Mouse (Mus musculus) lung, embryonic 16.5 days (tissue): ENCODE results near the gene Vmn2r87. TPM values are rescaled to one million over a fixed set of nuclear protein-coding genes. Genes with fewer than 3 reads are reported as not detected.
"Not testable (repeated sequence)": the region's sequence is repeated elsewhere in the genome, so short reads cannot be mapped to it uniquely, and the experiment has no call there.

Experiments used
- ATAC-seq: fragments of 200-750 bp; cut with Nextera tagmentation; 2 replicates; pipeline ENCODE4 v1.8.0; 2017; ENCODE audit warnings: low read depth, mild to moderate bottlenecking, moderate library complexity
- H3K27ac ChIP-seq: fragments of 300-500 bp; sonication (generic); 2 replicates; pipeline ENCODE4 v1.5.1; 2014; ENCODE audit warnings: mild to moderate bottlenecking, control low read depth, low read length
- H3K27me3 ChIP-seq: fragments of 300-500 bp; sonication (generic); 2 replicates; pipeline ENCODE4 v1.6.1; 2014; ENCODE audit warnings: low read depth, low read length, mixed read lengths; ENCODE audit not compliant: control insufficient read depth, insufficient read depth
- H3K36me3 ChIP-seq: fragments of 300-500 bp; sonication (generic); 2 replicates; pipeline ENCODE4 v1.6.1; 2014; ENCODE audit warnings: low read length; ENCODE audit not compliant: control insufficient read depth, insufficient read depth
- H3K4me1 ChIP-seq: fragments of 300-500 bp; sonication (generic); replicated peaks from 2 replicates; pipeline ENCODE4 v1.6.1; 2014; ENCODE audit warnings: low read length, mixed read lengths; ENCODE audit not compliant: control insufficient read depth, insufficient read depth
- H3K4me2 ChIP-seq: fragments of 300-500 bp; sonication (generic); 2 replicates; pipeline ENCODE4 v1.6.1; 2014; ENCODE audit warnings: low read depth, low read length, control low read depth
- H3K4me3 ChIP-seq: fragments of 300-500 bp; sonication (generic); 2 replicates; pipeline ENCODE4 v1.5.1; 2014; ENCODE audit warnings: mild to moderate bottlenecking, low read length, control low read depth
- H3K9ac ChIP-seq: fragments of 300-500 bp; sonication (generic); 2 replicates; pipeline ENCODE4 v1.6.1; 2014; ENCODE audit warnings: low read length, control low read depth
- H3K9me3 ChIP-seq: fragments of 300-500 bp; sonication (generic); 2 replicates; pipeline ENCODE4 v1.6.1; 2016; ENCODE audit warnings: low read length; ENCODE audit not compliant: control insufficient read depth
- WGBS: fragments of 180-500 bp; shearing (Covaris S2); extraction: QIAGEN DNeasy Blood & Tissue Kit; methylation state at CpG from one replicate; pipeline ENCODE4 v1.1.7; 2014; 5-methylcytosine and 5-hydroxymethylcytosine counted together
- polyA plus RNA-seq: library from polyadenylated mRNA; unstranded; fragments of >200 nt; fragmentation: Nextera tagmentation; extraction: Ambion mirVana; gene quantifications from 2 replicates; pipeline ENCODE4 v1.2.1, GENCODE M21; 2015

The Vmn2r87 gene
- polyA plus RNA-seq, 1 experiment from 2014 or later: not detected

- not testable (repeated sequence) for H3K4me1 ChIP-seq, H3K4me3 ChIP-seq, H3K9me3 ChIP-seq, H3K4me2 ChIP-seq, H3K36me3 ChIP-seq, H3K27ac ChIP-seq, H3K27me3 ChIP-seq, ATAC-seq, H3K9ac ChIP-seq
These were observed 67.6 kb downstream of the Vmn2r87 start, which contains the start of gene Vmn2r85 for GRCm38 (mm10) chr10:130429603-130430002. Gene Vmn2r85, minus strand, starts transcription at chr10:130429703.

GRCm38 (mm10) chr10:130422368-130422767 lies 74.8 kb downstream of the Vmn2r87 start:
- H3K4me2 ChIP-seq, H3K9ac ChIP-seq, H3K4me1 ChIP-seq, H3K36me3 ChIP-seq, H3K27me3 ChIP-seq, ATAC-seq, H3K9me3 ChIP-seq, H3K27ac ChIP-seq, H3K4me3 ChIP-seq: not testable (repeated sequence)
- WGBS: 53% methylated on average over 2 of the region's 2 CpGs

Other genes starting within 250 kb of the Vmn2r87 start
- not detected in 2 replicates for gene Neurod4, start 217.2 kb downstream of the Vmn2r87 start, polyA plus RNA-seq
- gene Tespa1, start 174.5 kb downstream of the Vmn2r87 start, polyA plus RNA-seq: 0.82 and 1.2 TPM in 2 replicates
- 0.03 TPM in 1 of 2 replicates, not detected in the other for gene Vmn2r84, start 103.1 kb downstream of the Vmn2r87 start, polyA plus RNA-seq
- not detected in 2 replicates for gene Vmn2r85, start 67.7 kb downstream of the Vmn2r87 start, polyA plus RNA-seq
- not detected in 2 replicates for gene Vmn2r86, start 41.3 kb downstream of the Vmn2r87 start, polyA plus RNA-seq